Mouse (Mus musculus): ENCODE results near the gene Gm136.

Gm136 gene

DNA sequence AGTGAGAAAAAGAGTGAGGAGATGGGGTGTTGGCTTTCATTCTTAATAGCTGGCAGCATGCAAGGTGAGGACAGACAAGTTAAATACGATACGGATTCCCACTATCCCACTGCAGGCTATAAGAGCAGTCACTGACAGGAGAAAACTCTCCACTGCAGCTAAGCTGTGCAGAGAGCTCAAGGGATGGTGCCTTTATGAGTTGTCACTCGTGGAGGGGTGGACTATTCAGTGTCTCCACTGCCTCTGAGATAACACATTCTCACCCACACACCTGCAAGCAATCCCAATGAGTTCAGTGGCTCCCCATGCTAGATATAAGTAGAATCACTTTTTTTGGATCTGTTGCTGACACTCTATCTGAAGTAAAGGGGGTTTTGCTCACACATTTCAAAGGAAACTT is 47.9 kb downstream of the Gm136 start:
- DNase-seq: no peak

- DNase-seq: no peak
Observed at GRCm38 (mm10) chr4:34707248-34707647, 48.8 kb downstream of the Gm136 start.

DNA sequence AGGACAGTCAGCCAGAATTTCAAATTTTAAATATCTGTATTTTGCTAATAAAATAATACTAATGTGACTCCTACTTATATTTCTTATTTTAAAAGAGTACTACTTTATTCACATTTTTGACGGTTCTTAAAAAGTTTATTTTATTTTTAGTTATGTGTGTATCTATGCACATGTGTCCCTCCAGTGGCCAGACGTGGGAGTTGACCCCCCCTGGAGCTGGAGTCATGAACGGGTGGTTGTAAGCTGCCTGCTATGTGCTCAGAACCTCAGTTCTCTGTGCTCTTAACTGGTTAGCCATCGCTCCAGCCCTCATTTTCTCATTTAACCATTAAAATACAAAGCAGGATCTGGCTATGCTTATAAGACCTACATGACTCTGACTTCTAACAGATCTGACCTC is 53.0 kb downstream of the Gm136 start:
- DNase-seq: peak in 1 of 2 experiments; percentile 10

- no peak for DNase-seq
Observed at GRCm38 (mm10) chr4:34702231-34702630, 53.8 kb downstream of the Gm136 start.

GRCm38 (mm10) chr4:34701528-34701927 is 54.5 kb downstream of the Gm136 start:
- peak; percentile 42 to 82 for DNase-seq

Measured in kidney, postnatal 36 days (tissue).